In genomic region chr3:37653935-37654729, GRCm38 (mm10) we compare ENCODE assay signal across 8 mouse cellular contexts. TPM values are rescaled to one million over a fixed set of nuclear protein-coding genes. Genes with fewer than 3 reads are reported as not detected.
A peak's percentile ranks its signal among the peaks of the same experiment; 100 is the strongest.
DNase-seq lines count a peak whose midpoint lies in the region; ATAC-seq lines count a peak whose summit lies in the region.

No protein-coding gene starts in this region.

- no peaks in the 10 kb centered on the region for H3K9me3 ChIP-seq in intestine, embryonic 16.5 days (ENCODE audit: control insufficient read depth, low read length)

- 7% methylated on average over 16 of the region's 16 CpGs for WGBS in intestine, embryonic 16.5 days

- peak overlapping the region; percentile 52 for H3K4me2 ChIP-seq in intestine, embryonic 16.5 days (ENCODE audit: low read depth, low read length)

- peak overlapping the region; percentile 66 for H3K27ac ChIP-seq in intestine, embryonic 16.5 days (ENCODE audit: low read length)

- H3K4me1 ChIP-seq in intestine, embryonic 16.5 days (ENCODE audit: control insufficient read depth, insufficient read depth, low read length): peaks cover 29% of the 10 kb centered on the region

- H3K27me3 ChIP-seq in intestine, embryonic 16.5 days (replicated peaks; ENCODE audit: control insufficient read depth, insufficient read depth, low read length): no peaks in the 10 kb centered on the region

- H3K9ac ChIP-seq in intestine, embryonic 16.5 days (ENCODE audit: low read depth, low read length): peak overlapping the region; percentile 54

- DNase-seq in frontal cortex, postnatal 25 days (ENCODE audit: low spot score in 2 of 2): no peak
- peak; percentile 32 for DNase-seq in adrenal gland, adult 8-10 months
- DNase-seq in gonadal fat pad, adult 2 months (ENCODE audit: low read depth): peak; percentile 23
- DNase-seq in lung, adult 18-20 months: peak; percentile 62 to 79

- no peaks in the 10 kb centered on the region for H3K36me3 ChIP-seq in intestine, embryonic 16.5 days (ENCODE audit: control insufficient read depth, insufficient read depth, low read length)

- ATAC-seq in frontal cortex, adult (ENCODE audit: low TSS enrichment): peak; percentile 76
- ATAC-seq in intestine, embryonic 16.5 days: peak; percentile 54
- ATAC-seq in neutrophil, adult 5-6 weeks (ENCODE audit: extremely low read depth, insufficient number of reproducible peaks, low FRiP score, poor library complexity, severe bottlenecking): peak; percentile 17; the same call in 1 of the 2 replicates
- no peak for ATAC-seq in erythroid progenitor cell, adult 5-6 weeks (replicated peaks; ENCODE audit: low FRiP score, poor library complexity, severe bottlenecking)

- H3K4me3 ChIP-seq in intestine, embryonic 16.5 days (ENCODE audit: low read length): peak overlapping the region; percentile 41

RNA-seq across cellular contexts. Expression of gene Spry1, which starts 14.4 kb away (rescaled TPM):
- 10 to 100 TPM; 22.4 to 42.8 (median 34.7) TPM for total RNA-seq in adrenal gland, adult 8-10 months (2022)
- polyA plus RNA-seq in gonadal fat pad, adult 2 months (2012; rRNA removed): 59.4 and 65.1 TPM in 2 replicates
- polyA plus RNA-seq in intestine, embryonic 16.5 days (2015; fragmentation: Nextera tagmentation; extraction: Ambion mirVana): 11.3 and 13.4 TPM in 2 replicates
- 0.58 and 0.74 TPM in 2 replicates for total RNA-seq in neutrophil, adult 5-6 weeks (2017)
- 1.1 and 2.1 TPM in 2 replicates for total RNA-seq in erythroid progenitor cell, adult 5-6 weeks (2015; ENCODE audit: low replicate concordance)
- not detected in 2 replicates for total RNA-seq in erythroid progenitor cell, adult 5-6 weeks (2017; ENCODE audit: low replicate concordance)

Comparison
In these comparisons a context has a peak if more than half of its experiments do, and no peak if none do; other contexts are left out.
1. DNase-seq: peak in adrenal gland, adult 8-10 months (single experiment), gonadal fat pad, adult 2 months (single experiment) and lung, adult 18-20 months (2 of 2); none in frontal cortex, postnatal 25 days (0 of 2).
2. RNA of gene Spry1, which starts 14.4 kb away (total RNA-seq): 22.4 to 42.8 TPM in adrenal gland, adult 8-10 months; 1.1 to 2.1 TPM in erythroid progenitor cell, adult 5-6 weeks and 0.58 to 0.74 TPM in neutrophil, adult 5-6 weeks; every median in the first group is over 4 times any median in the second.